Mouse (Mus musculus): Measurements from ENCODE around the gene Cdc42bpg. TPM values are rescaled to one million over a fixed set of nuclear protein-coding genes. Genes with fewer than 3 reads are reported as not detected.
A peak's percentile ranks its signal among the peaks of the same experiment; 100 is the strongest.
"Not testable (repeated sequence)": the region's sequence is repeated elsewhere in the genome, so short reads cannot be mapped to it uniquely, and the experiment has no call there.

Gene Cdc42bpg
- polyA plus RNA-seq, 1 experiment from 2014 or later: 2.2 TPM

- H3K36me3 ChIP-seq (ENCODE audit: control insufficient read depth, insufficient read depth, low read length): peaks cover 28% of the 10 kb centered on the region; the same call in 1 of the 2 replicates
- 83% methylated on average over 19 of the region's 19 CpGs for WGBS
Measured at GRCm38 (mm10) chr19:6286434-6287401, 19.5 kb upstream of the Cdc42bpg start.

GRCm38 (mm10) chr19:6288236-6288894 is 17.9 kb upstream of the Cdc42bpg start:
- Histone ChIP-seq H3K36me3 (ENCODE audit: control insufficient read depth, insufficient read depth, low read length) (peaks cover 13% of the 10 kb centered on the region; the same call in 1 of the 2 replicates), H3K4me2 (replicated peaks; ENCODE audit: low read depth, low read length) (no peak overlapping the region), H3K27ac (ENCODE audit: low read length) (peak overlapping the region; percentile 18; the same call in 1 of the 2 replicates)

More at GRCm38 (mm10) chr19:6286434-6287401, 19.5 kb upstream of the Cdc42bpg start:
- Histone ChIP-seq H3K27me3 (ENCODE audit: control insufficient read depth, insufficient read depth, low read length) (no peaks in the 10 kb centered on the region), H3K4me3 (ENCODE audit: low read depth, low read length) (no peak overlapping the region), H3K27ac (ENCODE audit: low read length) (no peak overlapping the region; the same call in 1 of the 2 replicates), H3K9ac (replicated peaks; ENCODE audit: low read depth, low read length) (no peak overlapping the region), H3K4me1 (ENCODE audit: control insufficient read depth, insufficient read depth, low read length) (peaks cover 13% of the 10 kb centered on the region; the same call in 1 of the 2 replicates), H3K9me3 (ENCODE audit: control insufficient read depth, low read depth, low read length) (no peaks in the 10 kb centered on the region), H3K4me2 (replicated peaks; ENCODE audit: low read depth, low read length) (no peak overlapping the region)
- no peak for ATAC-seq (ENCODE audit: insufficient number of reproducible peaks, insufficient read depth, low FRiP score, low read depth)

GRCm38 (mm10) chr19:6289696-6290238 is 16.5 kb upstream of the Cdc42bpg start:
- H3K27me3 ChIP-seq (ENCODE audit: control insufficient read depth, insufficient read depth, low read length): no peaks in the 10 kb centered on the region
- peaks cover 11% of the 10 kb centered on the region; the same call in 1 of the 2 replicates for H3K4me1 ChIP-seq (ENCODE audit: control insufficient read depth, insufficient read depth, low read length)
- no peak overlapping the region for H3K4me2 ChIP-seq (replicated peaks; ENCODE audit: low read depth, low read length)
- H3K9me3 ChIP-seq (ENCODE audit: control insufficient read depth, low read depth, low read length): no peaks in the 10 kb centered on the region
- no peak overlapping the region for H3K4me3 ChIP-seq (ENCODE audit: low read depth, low read length)
- WGBS: 90% methylated on average over 14 of the region's 14 CpGs
- peaks cover 10% of the 10 kb centered on the region for H3K36me3 ChIP-seq (ENCODE audit: control insufficient read depth, insufficient read depth, low read length)
- ATAC-seq (ENCODE audit: insufficient number of reproducible peaks, insufficient read depth, low FRiP score, low read depth): no peak
- no peak overlapping the region for H3K27ac ChIP-seq (ENCODE audit: low read length)
- no peak overlapping the region for H3K9ac ChIP-seq (replicated peaks; ENCODE audit: low read depth, low read length)

More at GRCm38 (mm10) chr19:6288236-6288894, 17.9 kb upstream of the Cdc42bpg start:
- Histone ChIP-seq H3K4me1 (ENCODE audit: control insufficient read depth, insufficient read depth, low read length) (peaks cover 13% of the 10 kb centered on the region; the same call in 1 of the 2 replicates), H3K4me3 (ENCODE audit: low read depth, low read length) (no peak overlapping the region), H3K27me3 (ENCODE audit: control insufficient read depth, insufficient read depth, low read length) (no peaks in the 10 kb centered on the region), H3K9ac (replicated peaks; ENCODE audit: low read depth, low read length) (no peak overlapping the region), H3K9me3 (ENCODE audit: control insufficient read depth, low read depth, low read length) (no peaks in the 10 kb centered on the region)
- no peak for ATAC-seq (ENCODE audit: insufficient number of reproducible peaks, insufficient read depth, low FRiP score, low read depth)
- WGBS: 66% methylated on average over 13 of the region's 13 CpGs

- H3K4me3 ChIP-seq (ENCODE audit: low read depth, low read length); H3K9ac ChIP-seq (replicated peaks; ENCODE audit: low read depth, low read length); H3K27me3 ChIP-seq (ENCODE audit: control insufficient read depth, insufficient read depth, low read length); H3K4me2 ChIP-seq (replicated peaks; ENCODE audit: low read depth, low read length); H3K9me3 ChIP-seq (ENCODE audit: control insufficient read depth, low read depth, low read length); ATAC-seq (ENCODE audit: insufficient number of reproducible peaks, insufficient read depth, low FRiP score, low read depth); H3K4me1 ChIP-seq (ENCODE audit: control insufficient read depth, insufficient read depth, low read length): not testable (repeated sequence)
- peak overlapping the region; percentile 33; the same call in 1 of the 2 replicates for H3K27ac ChIP-seq (ENCODE audit: low read length)
- peaks cover 15% of the 10 kb centered on the region for H3K36me3 ChIP-seq (ENCODE audit: control insufficient read depth, insufficient read depth, low read length)
- 91% methylated on average over 5 of the region's 6 CpGs for WGBS
Measured at GRCm38 (mm10) chr19:6290720-6291116, 15.5 kb upstream of the Cdc42bpg start.

GRCm38 (mm10) chr19:6291117-6291781 is 15.0 kb upstream of the Cdc42bpg start:
- ATAC-seq (ENCODE audit: insufficient number of reproducible peaks, insufficient read depth, low FRiP score, low read depth): peak; percentile 68
- H3K9me3 ChIP-seq (ENCODE audit: control insufficient read depth, low read depth, low read length): no peaks in the 10 kb centered on the region
- H3K4me1 ChIP-seq (ENCODE audit: control insufficient read depth, insufficient read depth, low read length): no peaks in the 10 kb centered on the region
- H3K27ac ChIP-seq (ENCODE audit: low read length): peak overlapping the region; percentile 33; the same call in 1 of the 2 replicates
- no peak overlapping the region for H3K9ac ChIP-seq (replicated peaks; ENCODE audit: low read depth, low read length)
- H3K27me3 ChIP-seq (ENCODE audit: control insufficient read depth, insufficient read depth, low read length): no peaks in the 10 kb centered on the region
- H3K36me3 ChIP-seq (ENCODE audit: control insufficient read depth, insufficient read depth, low read length): peaks cover 17% of the 10 kb centered on the region
- 61% methylated on average over 10 of the region's 10 CpGs for WGBS
- H3K4me2 ChIP-seq (replicated peaks; ENCODE audit: low read depth, low read length): no peak overlapping the region
- no peak overlapping the region for H3K4me3 ChIP-seq (ENCODE audit: low read depth, low read length)

GRCm38 (mm10) chr19:6292262-6292661 is 14.0 kb upstream of the Cdc42bpg start:
- H3K4me2 ChIP-seq (replicated peaks; ENCODE audit: low read depth, low read length): no peak overlapping the region
- no peak overlapping the region for H3K4me3 ChIP-seq (ENCODE audit: low read depth, low read length)
- no peaks in the 10 kb centered on the region for H3K9me3 ChIP-seq (ENCODE audit: control insufficient read depth, low read depth, low read length)
- H3K27me3 ChIP-seq (ENCODE audit: control insufficient read depth, insufficient read depth, low read length): no peaks in the 10 kb centered on the region
- no peak overlapping the region for H3K9ac ChIP-seq (replicated peaks; ENCODE audit: low read depth, low read length)
- 91% methylated on average over 5 of the region's 5 CpGs for WGBS
- no peaks in the 10 kb centered on the region for H3K4me1 ChIP-seq (ENCODE audit: control insufficient read depth, insufficient read depth, low read length)
- no peak for ATAC-seq (ENCODE audit: insufficient number of reproducible peaks, insufficient read depth, low FRiP score, low read depth)
- 0 out of 2 replicates have a peak overlapping the region, but pooled peaks have one; percentile 1 for H3K27ac ChIP-seq (ENCODE audit: low read length)
- H3K36me3 ChIP-seq (ENCODE audit: control insufficient read depth, insufficient read depth, low read length): peaks cover 19% of the 10 kb centered on the region

- Histone ChIP-seq H3K4me1 (ENCODE audit: control insufficient read depth, insufficient read depth, low read length) (no peaks in the 10 kb centered on the region), H3K4me2 (replicated peaks; ENCODE audit: low read depth, low read length) (no peak overlapping the region), H3K9me3 (ENCODE audit: control insufficient read depth, low read depth, low read length) (no peaks in the 10 kb centered on the region), H3K27ac (ENCODE audit: low read length) (no peak overlapping the region), H3K27me3 (ENCODE audit: control insufficient read depth, insufficient read depth, low read length) (no peaks in the 10 kb centered on the region), H3K4me3 (ENCODE audit: low read depth, low read length) (no peak overlapping the region), H3K36me3 (ENCODE audit: control insufficient read depth, insufficient read depth, low read length) (peaks cover 28% of the 10 kb centered on the region), H3K9ac (replicated peaks; ENCODE audit: low read depth, low read length) (no peak overlapping the region)
- no peak for ATAC-seq (ENCODE audit: insufficient number of reproducible peaks, insufficient read depth, low FRiP score, low read depth)
- WGBS: 94% methylated on average over 17 of the region's 17 CpGs
Measured at GRCm38 (mm10) chr19:6294301-6294700, 12.0 kb upstream of the Cdc42bpg start.

Data from stomach, embryonic 14.5 days (tissue).